Mouse (Mus musculus): ENCODE results near the gene Ap3d1. TPM values are rescaled to one million over a fixed set of nuclear protein-coding genes. Genes with fewer than 3 reads are reported as not detected.
A peak's percentile ranks its signal among the peaks of the same experiment; 100 is the strongest.

Ap3d1 gene
- polyA plus RNA-seq, 1 experiment: 92.5 TPM

GRCm38 (mm10) chr10:80784302-80784701 is 42.2 kb upstream of the Ap3d1 start:
- 95% methylated on average over 2 of the region's 2 CpGs for WGBS
- no peak for DNase-seq (ENCODE audit: low read depth in 1 of 2, low spot score in 2 of 2)
- Histone ChIP-seq H3K4me3 (ENCODE audit: extremely low read depth, insufficient read depth, insufficient read length) (no peak overlapping the region), H3K27me3 (ENCODE audit: control insufficient read depth, insufficient read depth, low read length) (no peaks in the 10 kb centered on the region), H3K36me3 (ENCODE audit: control insufficient read depth, insufficient read depth, low read length) (peaks cover 68% of the 10 kb centered on the region), H3K4me1 (ENCODE audit: control insufficient read depth, insufficient read depth, insufficient read length) (no peaks in the 10 kb centered on the region), H3K27ac (ENCODE audit: insufficient read depth, low read length) (no peak overlapping the region)
- TF ChIP-seq CTCF (IDR thresholded peaks at IDR 0.05; ENCODE audit: extremely low read depth, insufficient read depth, insufficient read length, insufficient replicate concordance) (no peak), POLR2A (IDR thresholded peaks at IDR 0.05; ENCODE audit: low read depth, low read length) (no peak)

- peaks cover 39% of the 10 kb centered on the region for H3K36me3 ChIP-seq (ENCODE audit: control insufficient read depth, insufficient read depth, low read length)
- H3K4me1 ChIP-seq (ENCODE audit: control insufficient read depth, insufficient read depth, insufficient read length): no peaks in the 10 kb centered on the region
- H3K4me3 ChIP-seq (ENCODE audit: extremely low read depth, insufficient read depth, insufficient read length): no peak overlapping the region
- H3K27me3 ChIP-seq (ENCODE audit: control insufficient read depth, insufficient read depth, low read length): no peaks in the 10 kb centered on the region
- no peak overlapping the region for H3K27ac ChIP-seq (ENCODE audit: insufficient read depth, low read length)
- TF ChIP-seq CTCF (IDR thresholded peaks at IDR 0.05; ENCODE audit: extremely low read depth, insufficient read depth, insufficient read length, insufficient replicate concordance) (no peak), POLR2A (IDR thresholded peaks at IDR 0.05; ENCODE audit: low read depth, low read length) (no peak)
- no peak for DNase-seq (ENCODE audit: low read depth in 1 of 2, low spot score in 2 of 2)
These were observed 37.5 kb upstream of the Ap3d1 start for GRCm38 (mm10) chr10:80779565-80779964.

GRCm38 (mm10) chr10:80777123-80777522 is 35.1 kb upstream of the Ap3d1 start:
- no peaks in the 10 kb centered on the region for H3K4me1 ChIP-seq (ENCODE audit: control insufficient read depth, insufficient read depth, insufficient read length)
- 91% methylated on average over 5 of the region's 5 CpGs for WGBS
- H3K4me3 ChIP-seq (ENCODE audit: extremely low read depth, insufficient read depth, insufficient read length): no peak overlapping the region
- H3K27ac ChIP-seq (ENCODE audit: insufficient read depth, low read length): no peak overlapping the region
- H3K36me3 ChIP-seq (ENCODE audit: control insufficient read depth, insufficient read depth, low read length): peaks cover 37% of the 10 kb centered on the region
- no peaks in the 10 kb centered on the region for H3K27me3 ChIP-seq (ENCODE audit: control insufficient read depth, insufficient read depth, low read length)
- DNase-seq (ENCODE audit: low read depth in 1 of 2, low spot score in 2 of 2): no peak
- TF ChIP-seq CTCF (IDR thresholded peaks at IDR 0.05; ENCODE audit: extremely low read depth, insufficient read depth, insufficient read length, insufficient replicate concordance): no peak
- TF ChIP-seq POLR2A (IDR thresholded peaks at IDR 0.05; ENCODE audit: low read depth, low read length): no peak

- no peak for TF ChIP-seq CTCF (IDR thresholded peaks at IDR 0.05; ENCODE audit: extremely low read depth, insufficient read depth, insufficient read length, insufficient replicate concordance)
- TF ChIP-seq POLR2A (IDR thresholded peaks at IDR 0.05; ENCODE audit: low read depth, low read length): no peak
- H3K36me3 ChIP-seq (ENCODE audit: control insufficient read depth, insufficient read depth, low read length): peaks cover 37% of the 10 kb centered on the region
These were observed 34.4 kb upstream of the Ap3d1 start for GRCm38 (mm10) chr10:80776358-80776869.

GRCm38 (mm10) chr10:80775731-80776130 is 33.7 kb upstream of the Ap3d1 start:
- no peaks in the 10 kb centered on the region for H3K4me1 ChIP-seq (ENCODE audit: control insufficient read depth, insufficient read depth, insufficient read length)
- 96% methylated on average over 4 of the region's 4 CpGs for WGBS
- H3K27ac ChIP-seq (ENCODE audit: insufficient read depth, low read length): no peak overlapping the region
- H3K36me3 ChIP-seq (ENCODE audit: control insufficient read depth, insufficient read depth, low read length): peaks cover 34% of the 10 kb centered on the region
- no peaks in the 10 kb centered on the region for H3K27me3 ChIP-seq (ENCODE audit: control insufficient read depth, insufficient read depth, low read length)
- no peak overlapping the region for H3K4me3 ChIP-seq (ENCODE audit: extremely low read depth, insufficient read depth, insufficient read length)
- TF ChIP-seq CTCF (IDR thresholded peaks at IDR 0.05; ENCODE audit: extremely low read depth, insufficient read depth, insufficient read length, insufficient replicate concordance): no peak
- TF ChIP-seq POLR2A (IDR thresholded peaks at IDR 0.05; ENCODE audit: low read depth, low read length): no peak
- no peak for DNase-seq (ENCODE audit: low read depth in 1 of 2, low spot score in 2 of 2)

More at GRCm38 (mm10) chr10:80776358-80776869, 34.4 kb upstream of the Ap3d1 start:
- H3K27me3 ChIP-seq (ENCODE audit: control insufficient read depth, insufficient read depth, low read length): no peaks in the 10 kb centered on the region
- H3K4me1 ChIP-seq (ENCODE audit: control insufficient read depth, insufficient read depth, insufficient read length): no peaks in the 10 kb centered on the region
- 90% methylated on average over 6 of the region's 6 CpGs for WGBS
- H3K4me3 ChIP-seq (ENCODE audit: extremely low read depth, insufficient read depth, insufficient read length): no peak overlapping the region
- no peak for DNase-seq (ENCODE audit: low read depth in 1 of 2, low spot score in 2 of 2)
- H3K27ac ChIP-seq (ENCODE audit: insufficient read depth, low read length): no peak overlapping the region

- Histone ChIP-seq H3K27me3 (ENCODE audit: control insufficient read depth, insufficient read depth, low read length) (no peaks in the 10 kb centered on the region), H3K4me1 (ENCODE audit: control insufficient read depth, insufficient read depth, insufficient read length) (no peaks in the 10 kb centered on the region), H3K36me3 (ENCODE audit: control insufficient read depth, insufficient read depth, low read length) (peaks cover 33% of the 10 kb centered on the region), H3K27ac (ENCODE audit: insufficient read depth, low read length) (no peak overlapping the region), H3K4me3 (ENCODE audit: extremely low read depth, insufficient read depth, insufficient read length) (no peak overlapping the region)
- no peak for TF ChIP-seq POLR2A (IDR thresholded peaks at IDR 0.05; ENCODE audit: low read depth, low read length)
- TF ChIP-seq CTCF (IDR thresholded peaks at IDR 0.05; ENCODE audit: extremely low read depth, insufficient read depth, insufficient read length, insufficient replicate concordance): no peak
- 91% methylated on average over 4 of the region's 4 CpGs for WGBS
- no peak for DNase-seq (ENCODE audit: low read depth in 1 of 2, low spot score in 2 of 2)
These were observed 32.9 kb upstream of the Ap3d1 start for GRCm38 (mm10) chr10:80774981-80775380.

GRCm38 (mm10) chr10:80774549-80774948 is 32.5 kb upstream of the Ap3d1 start:
- Histone ChIP-seq H3K36me3 (ENCODE audit: control insufficient read depth, insufficient read depth, low read length) (peaks cover 31% of the 10 kb centered on the region), H3K4me1 (ENCODE audit: control insufficient read depth, insufficient read depth, insufficient read length) (no peaks in the 10 kb centered on the region), H3K27ac (ENCODE audit: insufficient read depth, low read length) (no peak overlapping the region), H3K4me3 (ENCODE audit: extremely low read depth, insufficient read depth, insufficient read length) (no peak overlapping the region), H3K27me3 (ENCODE audit: control insufficient read depth, insufficient read depth, low read length) (no peaks in the 10 kb centered on the region)
- TF ChIP-seq POLR2A (IDR thresholded peaks at IDR 0.05; ENCODE audit: low read depth, low read length): no peak
- peak; percentile 76; the same call in 1 of the 2 replicates for TF ChIP-seq CTCF (IDR thresholded peaks at IDR 0.05; ENCODE audit: extremely low read depth, insufficient read depth, insufficient read length, insufficient replicate concordance)
- DNase-seq (ENCODE audit: low read depth in 1 of 2, low spot score in 2 of 2): peak in 1 of 2 experiments; percentile 58
- WGBS: 43% methylated on average over 2 of the region's 2 CpGs
